Mouse (Mus musculus) liver, adult 10 weeks (tissue): ENCODE data around the gene Yes1. TPM values are rescaled to one million over a fixed set of nuclear protein-coding genes. Genes with fewer than 3 reads are reported as not detected.

Experiments used
- polyA plus RNA-seq: library from polyadenylated mRNA; stranded (reverse); fragments of 350-450 nt; fragmentation: Illumina TruSeq; extraction: RNeasy Lipid Tissue Mini Kit (QIAGEN cat#74804); gene quantifications from one replicate; pipeline ENCODE4 v1.2.3, GENCODE M21; 2014; ENCODE audit warnings: low read depth, low replicate concordance

Gene Yes1
- polyA plus RNA-seq, result 41.7 TPM

DNA sequence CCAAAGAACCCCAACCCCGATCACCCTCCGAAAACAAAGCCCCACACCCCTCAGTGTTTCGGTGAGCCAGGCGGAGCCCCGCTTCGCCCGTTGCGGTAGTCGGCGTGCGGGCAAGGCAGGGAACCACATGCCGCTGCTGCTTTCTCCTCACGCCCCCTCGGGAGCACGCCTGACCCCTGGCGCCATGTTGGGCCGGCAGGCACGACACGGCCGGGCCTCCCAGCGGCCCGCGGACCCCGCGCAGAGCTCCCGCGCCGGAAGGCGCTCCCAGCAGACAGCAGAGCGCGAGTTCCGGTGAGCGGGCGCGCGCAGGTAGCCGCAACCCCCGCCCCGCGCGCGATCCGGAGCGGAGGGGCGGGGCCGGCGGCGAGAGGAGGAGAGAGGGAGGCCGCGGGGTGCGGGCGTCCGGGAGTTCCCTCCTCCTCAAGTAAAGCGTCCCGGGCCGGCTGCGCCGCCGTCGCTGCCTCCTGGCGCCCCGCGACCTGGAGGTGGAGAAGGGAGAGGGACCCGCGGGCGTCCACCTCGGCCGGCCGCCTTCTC lies at the start of gene Yes1:
Yes1 (plus strand) TSS at position 371 of the 540 bp plus-strand sequence.

Other genes starting within 250 kb of the Yes1 start
- 196 TPM for gene Ppp1cb, start 152.3 kb upstream of the Yes1 start, polyA plus RNA-seq
- gene Pisd, start 174.5 kb downstream of the Yes1 start, polyA plus RNA-seq, result 8.2 TPM
- not detected for gene Gm20671, start 215.9 kb downstream of the Yes1 start, polyA plus RNA-seq
- gene Prr14l, start 243.1 kb downstream of the Yes1 start, polyA plus RNA-seq, result 5.1 TPM